Mouse (Mus musculus) stomach, embryonic 14.5 days (tissue): Measurements from ENCODE around the gene Disc1. TPM values are rescaled to one million over a fixed set of nuclear protein-coding genes. Genes with fewer than 3 reads are reported as not detected.

ENCODE experiments used
- ATAC-seq: fragments of 200-750 bp; cut with Nextera tagmentation; 2 replicates; pipeline ENCODE4 v1.8.0; 2017; ENCODE audit warnings: low read depth, moderate TSS enrichment; ENCODE audit not compliant: insufficient number of reproducible peaks, insufficient read depth, low FRiP score
- H3K27ac ChIP-seq: fragments of 300-500 bp; sonication (generic); 2 replicates; pipeline ENCODE4 v1.5.1; 2014; ENCODE audit warnings: mild to moderate bottlenecking, low read length, moderate library complexity, mixed read lengths
- H3K27me3 ChIP-seq: fragments of 300-500 bp; sonication (generic); 2 replicates; pipeline ENCODE4 v1.6.1; 2014; ENCODE audit warnings: low read length, control low read depth, mixed read lengths; ENCODE audit not compliant: control insufficient read depth, insufficient read depth
- H3K36me3 ChIP-seq: fragments of 300-500 bp; sonication (generic); 2 replicates; pipeline ENCODE4 v1.6.1; 2014; ENCODE audit warnings: mild to moderate bottlenecking, control low read depth, low read length, moderate library complexity, mixed read lengths; ENCODE audit not compliant: control insufficient read depth, insufficient read depth
- H3K4me1 ChIP-seq: fragments of 300-500 bp; sonication (generic); 2 replicates; pipeline ENCODE4 v1.6.1; 2014; ENCODE audit warnings: low read length, control low read depth, mixed read lengths; ENCODE audit not compliant: control insufficient read depth, insufficient read depth
- H3K4me2 ChIP-seq: fragments of 300-500 bp; sonication (generic); replicated peaks from 2 replicates; pipeline ENCODE4 v1.6.1; 2014; ENCODE audit warnings: low read depth, low read length, control low read depth
- H3K4me3 ChIP-seq: fragments of 300-500 bp; sonication (generic); 2 replicates; pipeline ENCODE4 v1.5.1; 2014; ENCODE audit warnings: low read depth, low read length, control low read depth
- H3K9ac ChIP-seq: fragments of 300-500 bp; sonication (generic); replicated peaks from 2 replicates; pipeline ENCODE4 v1.6.1; 2014; ENCODE audit warnings: low read depth, mild to moderate bottlenecking, control low read depth, low read length, moderate library complexity, mixed read lengths
- H3K9me3 ChIP-seq: fragments of 300-500 bp; sonication (generic); 2 replicates; pipeline ENCODE4 v1.6.1; 2016; ENCODE audit warnings: low read depth, low read length, control low read depth; ENCODE audit not compliant: control insufficient read depth
- WGBS: fragments of 180-500 bp; shearing (Covaris S2); extraction: QIAGEN DNeasy Blood & Tissue Kit; methylation state at CpG from one replicate; pipeline ENCODE4 v1.1.7; 2014; 5-methylcytosine and 5-hydroxymethylcytosine counted together
- polyA plus RNA-seq: library from polyadenylated mRNA; unstranded; fragments of >200 nt; fragmentation: Nextera tagmentation; extraction: Ambion mirVana; gene quantifications from 2 replicates; pipeline ENCODE4 v1.2.1, GENCODE M21; 2014

Disc1 gene
- polyA plus RNA-seq, 1 experiment from 2014 or later = 3.0 TPM

DNA sequence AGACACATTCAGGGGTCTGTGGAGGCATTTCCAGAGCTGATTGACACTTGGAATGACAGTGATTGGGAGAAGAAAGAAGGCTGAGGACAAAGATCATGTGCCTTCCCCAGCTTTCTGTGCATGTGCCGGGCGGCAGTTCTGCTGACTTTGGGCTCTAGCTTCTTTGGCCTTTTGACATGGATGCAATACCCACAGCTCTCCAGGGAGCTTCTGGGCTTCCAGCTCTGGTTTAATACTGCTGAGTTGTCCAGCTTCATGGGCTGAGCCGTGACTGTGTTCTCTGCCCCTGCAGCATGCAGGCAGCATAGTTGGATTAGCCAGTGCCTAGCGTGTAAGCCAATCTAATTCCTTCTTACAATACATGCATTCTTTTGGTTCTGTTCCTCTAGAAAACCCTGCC is 72.5 kb downstream of the Disc1 start:
- WGBS = 84% methylated on average over 4 of the region's 4 CpGs
- no peaks in the 10 kb centered on the region for H3K36me3 ChIP-seq
- H3K27me3 ChIP-seq = no peaks in the 10 kb centered on the region
- no peaks in the 10 kb centered on the region for H3K9me3 ChIP-seq
- H3K9ac ChIP-seq = no peak overlapping the region
- no peak overlapping the region for H3K4me2 ChIP-seq
- no peak overlapping the region for H3K27ac ChIP-seq
- H3K4me1 ChIP-seq = no peaks in the 10 kb centered on the region
- H3K4me3 ChIP-seq = no peak overlapping the region
- ATAC-seq = no peak

DNA sequence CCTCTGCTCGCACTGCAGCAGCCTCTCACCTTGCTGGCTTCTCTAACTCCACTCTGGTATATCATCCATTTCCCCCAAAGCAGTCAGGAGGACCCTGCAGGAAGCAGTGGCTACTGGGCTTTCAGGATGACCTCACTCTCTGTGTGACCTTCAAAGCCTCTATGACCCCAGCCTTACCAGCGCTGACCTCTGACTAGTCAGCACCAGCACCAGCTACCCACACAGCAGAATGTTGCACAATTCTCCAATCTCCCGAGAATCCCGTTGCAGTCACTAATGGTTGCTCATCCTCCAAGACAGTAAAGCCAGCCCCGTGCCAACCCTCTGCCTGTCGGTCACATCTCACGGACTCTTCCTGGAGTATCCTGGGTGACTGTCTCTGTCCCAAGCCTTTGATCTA is 73.6 kb downstream of the Disc1 start:
- Histone ChIP-seq H3K4me3 (no peak overlapping the region), H3K9me3 (no peaks in the 10 kb centered on the region), H3K36me3 (no peaks in the 10 kb centered on the region), H3K27me3 (no peaks in the 10 kb centered on the region), H3K9ac (no peak overlapping the region), H3K4me2 (no peak overlapping the region), H3K4me1 (no peaks in the 10 kb centered on the region), H3K27ac (no peak overlapping the region)
- 84% methylated on average over 7 of the region's 7 CpGs for WGBS
- no peak for ATAC-seq

DNA sequence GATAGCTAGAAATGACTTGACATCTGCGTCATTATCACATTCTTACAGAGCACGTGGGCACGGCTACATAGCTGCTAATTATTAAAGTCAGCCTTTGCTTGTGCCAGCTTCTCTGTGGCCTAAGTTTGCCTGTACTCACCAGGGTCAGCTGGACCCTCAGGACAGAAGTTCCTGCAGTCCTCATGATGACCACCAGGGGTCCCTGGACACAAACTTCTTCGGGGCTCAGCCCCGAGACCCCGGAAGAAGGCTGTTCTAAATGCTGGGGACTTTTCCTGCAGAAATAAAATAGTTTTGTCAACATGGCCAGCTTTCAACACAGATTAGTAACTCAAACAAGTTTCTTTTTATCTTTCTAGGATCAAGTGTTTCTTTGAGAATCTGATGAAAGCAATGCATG is 74.3 kb downstream of the Disc1 start:
- Histone ChIP-seq H3K4me1 (no peaks in the 10 kb centered on the region), H3K9me3 (no peaks in the 10 kb centered on the region), H3K27me3 (no peaks in the 10 kb centered on the region), H3K4me2 (no peak overlapping the region), H3K27ac (no peak overlapping the region), H3K4me3 (no peak overlapping the region), H3K36me3 (no peaks in the 10 kb centered on the region), H3K9ac (no peak overlapping the region)
- ATAC-seq = no peak
- 33% methylated on average over 6 of the region's 6 CpGs for WGBS

DNA sequence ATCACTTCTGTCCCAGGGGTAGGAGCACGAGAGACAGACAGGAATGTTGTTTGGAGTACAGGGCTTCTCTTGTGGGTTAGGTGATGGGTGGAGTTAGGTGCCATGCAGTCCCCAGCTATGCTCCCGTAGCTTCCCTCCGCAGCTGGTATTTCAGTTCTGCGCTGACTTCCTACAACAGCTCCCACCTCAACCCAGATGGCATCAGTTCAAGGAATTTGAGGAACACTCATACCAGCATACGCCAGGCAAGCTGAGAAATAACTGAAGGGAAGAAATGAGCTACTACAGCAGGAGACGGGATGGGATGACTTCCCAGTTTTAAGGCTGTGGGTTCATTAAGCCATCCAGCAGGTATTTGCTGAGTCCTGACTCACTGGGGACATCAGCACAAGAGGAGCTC is 76.8 kb downstream of the Disc1 start:
- no peak overlapping the region for H3K4me2 ChIP-seq
- ATAC-seq = no peak
- no peak overlapping the region for H3K9ac ChIP-seq
- H3K4me1 ChIP-seq = no peaks in the 10 kb centered on the region
- no peaks in the 10 kb centered on the region for H3K36me3 ChIP-seq
- H3K4me3 ChIP-seq = no peak overlapping the region
- 77% methylated on average over 6 of the region's 6 CpGs for WGBS
- no peaks in the 10 kb centered on the region for H3K27me3 ChIP-seq
- H3K9me3 ChIP-seq = no peaks in the 10 kb centered on the region
- H3K27ac ChIP-seq = no peak overlapping the region

DNA sequence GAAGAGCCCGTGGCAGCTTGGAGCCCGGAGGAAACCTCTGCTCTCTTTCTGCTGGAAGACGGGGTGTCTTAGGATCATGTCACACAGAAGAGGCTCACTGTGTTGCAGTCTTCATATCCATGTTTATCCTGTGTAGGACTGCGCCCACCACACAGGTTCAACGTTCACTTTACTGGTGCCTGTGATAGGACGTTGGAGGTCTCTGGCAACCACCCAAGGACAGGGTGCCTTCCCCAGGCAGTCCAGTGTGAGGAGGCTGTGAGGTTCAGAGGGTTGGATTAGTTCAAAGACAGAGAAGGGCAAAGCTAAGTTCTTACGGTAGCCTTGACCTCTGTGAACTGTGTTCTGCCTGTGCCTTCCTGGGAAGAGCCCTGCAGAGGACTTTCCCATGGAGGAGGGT is 77.3 kb downstream of the Disc1 start:
- Histone ChIP-seq H3K4me2 (no peak overlapping the region), H3K27ac (no peak overlapping the region), H3K9ac (no peak overlapping the region), H3K4me1 (no peaks in the 10 kb centered on the region), H3K27me3 (no peaks in the 10 kb centered on the region), H3K4me3 (no peak overlapping the region), H3K9me3 (no peaks in the 10 kb centered on the region), H3K36me3 (no peaks in the 10 kb centered on the region)
- WGBS = 77% methylated on average over 7 of the region's 7 CpGs
- ATAC-seq = no peak

DNA sequence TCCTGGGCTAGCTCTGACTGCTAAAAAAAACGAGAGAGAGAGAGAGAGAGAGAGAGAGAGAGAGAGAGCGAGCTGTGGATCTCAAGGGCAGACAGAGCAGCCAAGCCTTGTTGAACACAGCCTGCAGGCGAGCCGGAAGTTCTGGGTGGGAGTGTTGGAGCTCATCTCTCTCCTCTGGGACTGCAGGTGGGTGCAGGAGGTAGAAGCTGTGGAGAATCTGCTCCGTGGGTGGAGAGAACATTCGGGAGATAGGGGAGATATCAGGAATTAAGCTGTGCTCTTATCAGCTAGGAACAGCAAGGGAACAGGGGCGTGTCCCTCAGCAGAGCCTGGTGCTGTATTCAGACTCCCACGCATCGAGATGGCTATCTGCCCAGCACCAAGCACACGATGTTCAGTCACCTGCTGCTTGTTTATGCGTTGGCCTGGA is 79.7 kb downstream of the Disc1 start:
- H3K36me3 ChIP-seq = no peaks in the 10 kb centered on the region
- no peak overlapping the region for H3K9ac ChIP-seq
- no peak overlapping the region for H3K4me2 ChIP-seq
- H3K27ac ChIP-seq = no peak overlapping the region
- no peak overlapping the region for H3K4me3 ChIP-seq
- no peaks in the 10 kb centered on the region for H3K27me3 ChIP-seq
- no peak for ATAC-seq
- no peaks in the 10 kb centered on the region for H3K4me1 ChIP-seq
- WGBS = 54% methylated on average over 11 of the region's 11 CpGs
- no peaks in the 10 kb centered on the region for H3K9me3 ChIP-seq

DNA sequence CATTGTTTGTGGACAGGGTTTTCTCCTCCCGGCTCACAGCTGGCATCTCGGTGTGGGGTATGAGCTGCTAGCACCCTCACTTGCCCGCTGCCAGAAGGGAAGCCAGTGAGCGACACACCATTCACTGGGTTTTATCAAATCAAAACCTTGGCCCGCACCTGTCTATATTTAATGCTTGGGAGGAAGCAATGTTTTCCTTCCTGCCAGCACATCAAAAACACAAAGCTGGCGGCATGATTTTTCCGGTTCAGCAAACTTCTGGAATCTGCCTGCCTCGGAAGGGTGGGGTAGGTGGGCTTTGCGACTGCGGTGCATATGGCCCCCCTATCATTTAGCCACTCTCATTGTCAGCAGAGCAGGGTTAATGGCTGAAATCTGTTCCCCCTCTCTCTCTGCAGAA is 80.9 kb downstream of the Disc1 start:
- WGBS = 65% methylated on average over 10 of the region's 10 CpGs
- H3K4me2 ChIP-seq = no peak overlapping the region
- H3K4me3 ChIP-seq = no peak overlapping the region
- no peaks in the 10 kb centered on the region for H3K4me1 ChIP-seq
- no peak overlapping the region for H3K9ac ChIP-seq
- no peak overlapping the region for H3K27ac ChIP-seq
- H3K36me3 ChIP-seq = no peaks in the 10 kb centered on the region
- H3K9me3 ChIP-seq = no peaks in the 10 kb centered on the region
- no peaks in the 10 kb centered on the region for H3K27me3 ChIP-seq
- no peak for ATAC-seq

DNA sequence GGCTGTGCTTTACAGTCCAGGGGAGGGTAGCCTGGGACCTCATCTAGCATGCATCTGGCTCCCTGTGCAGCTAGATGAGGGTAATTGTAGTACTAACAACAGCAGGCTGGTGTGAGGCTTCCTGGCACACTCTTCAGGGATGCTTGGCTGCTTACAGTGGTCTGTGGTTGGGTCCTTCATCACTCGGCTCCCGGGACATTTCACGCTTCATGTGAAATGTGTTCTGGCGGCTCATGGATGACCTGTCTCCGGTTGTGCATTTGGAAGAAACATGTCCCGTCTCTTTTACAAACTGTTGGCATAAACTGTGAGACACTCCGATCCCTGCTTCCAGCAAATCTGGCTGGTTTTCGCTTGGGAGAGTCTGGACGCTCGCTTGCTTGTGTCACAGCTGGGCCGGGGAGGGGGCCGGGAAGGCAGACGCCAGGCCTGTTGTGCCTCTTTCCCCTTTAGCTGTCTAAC is 85.7 kb downstream of the Disc1 start:
- ATAC-seq = no peak
- WGBS = 79% methylated on average over 13 of the region's 13 CpGs
- no peak overlapping the region for H3K9ac ChIP-seq

DNA sequence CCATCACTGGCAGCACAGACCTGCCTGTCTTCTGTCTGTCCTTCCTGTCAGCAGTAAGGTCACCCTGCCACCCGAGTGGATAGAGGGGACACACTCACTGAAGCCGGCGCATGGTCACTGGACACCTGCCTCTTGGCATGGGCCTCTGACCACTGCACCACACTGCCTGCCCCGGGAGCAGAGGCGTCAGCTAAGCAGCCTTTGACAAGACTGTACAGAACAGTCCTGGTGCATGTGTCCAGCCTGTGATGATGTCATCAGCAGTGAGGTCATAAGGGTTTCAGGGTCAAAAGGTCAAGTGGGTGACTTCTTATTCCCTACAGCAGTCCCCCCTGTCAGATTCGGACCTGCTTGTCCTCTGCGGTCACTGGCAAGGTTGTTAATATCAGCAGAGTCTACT is 87.0 kb downstream of the Disc1 start:
- H3K4me1 ChIP-seq = no peaks in the 10 kb centered on the region
- H3K4me2 ChIP-seq = no peak overlapping the region
- WGBS = 77% methylated on average over 7 of the region's 7 CpGs
- H3K27ac ChIP-seq = no peak overlapping the region
- H3K9me3 ChIP-seq = no peaks in the 10 kb centered on the region
- H3K9ac ChIP-seq = no peak overlapping the region
- no peaks in the 10 kb centered on the region for H3K27me3 ChIP-seq
- H3K36me3 ChIP-seq = no peaks in the 10 kb centered on the region
- no peak overlapping the region for H3K4me3 ChIP-seq
- ATAC-seq = no peak

More for the DNA sequence above, 85.7 kb downstream of the Disc1 start:
- Histone ChIP-seq H3K27ac (no peak overlapping the region), H3K4me2 (no peak overlapping the region), H3K9me3 (no peaks in the 10 kb centered on the region), H3K36me3 (no peaks in the 10 kb centered on the region), H3K4me3 (no peak overlapping the region), H3K27me3 (no peaks in the 10 kb centered on the region), H3K4me1 (no peaks in the 10 kb centered on the region)
